Mouse (Mus musculus) small intestine, adult 2 months (tissue): Measurements from ENCODE around the gene Irx6.

Experiments
- CTCF ChIP-seq: fragments of 200-500 bp; IDR thresholded peaks from 2 replicates; pipeline ENCODE4 v1.5.1; 2012; ENCODE audit warnings: low read depth, mild to moderate bottlenecking, control low read depth, inconsistent platforms, low read length, moderate library complexity, mixed read lengths; ENCODE audit not compliant: insufficient replicate concordance, insufficient read length; ENCODE audit errors: extremely low read depth
- POLR2A ChIP-seq: fragments of 200-500 bp; IDR thresholded peaks from 2 replicates; pipeline ENCODE4 v1.6.1; 2012; ENCODE audit warnings: low read depth, mild to moderate bottlenecking, control low read depth, inconsistent platforms, low read length, moderate library complexity

- TF ChIP-seq POLR2A (no peak), CTCF (no peak)
Measured at GRCm38 (mm10) chr8:92697361-92697760, 23.3 kb downstream of the Irx6 start.
